Mouse (Mus musculus) liver, embryonic 11.5 days (tissue): ENCODE data around the gene Nr2f6. TPM values are rescaled to one million over a fixed set of nuclear protein-coding genes. Genes with fewer than 3 reads are reported as not detected.
"Not testable (repeated sequence)": the region's sequence is repeated elsewhere in the genome, so short reads cannot be mapped to it uniquely, and the experiment has no call there.

Source experiments
- ATAC-seq: fragments of 200-750 bp; cut with Nextera tagmentation; replicated peaks from 2 replicates; pipeline ENCODE4 v1.8.0; 2017; ENCODE audit warnings: moderate number of reproducible peaks, mild to moderate bottlenecking, moderate TSS enrichment, moderate library complexity; ENCODE audit not compliant: low FRiP score
- DNase-seq: peaks from one replicate; pipeline ENCODE4 v3.0.0-alpha.2; 2017; ENCODE audit warnings: low spot score
- H3K27ac ChIP-seq: fragments of 300-500 bp; sonication (generic); 2 replicates; pipeline ENCODE4 v1.5.1; 2014; ENCODE audit warnings: mild to moderate bottlenecking, low read depth, low read length, control low read depth
- H3K27me3 ChIP-seq: fragments of 300-500 bp; sonication (generic); replicated peaks from 2 replicates; pipeline ENCODE4 v1.6.1; 2014; ENCODE audit warnings: low read length, mixed read lengths; ENCODE audit not compliant: control insufficient read depth, insufficient read depth
- H3K36me3 ChIP-seq: fragments of 300-500 bp; sonication (generic); 2 replicates; pipeline ENCODE4 v1.6.1; 2014; ENCODE audit warnings: mild to moderate bottlenecking, low read length, moderate library complexity, mixed read lengths; ENCODE audit not compliant: control insufficient read depth, insufficient read depth
- H3K4me1 ChIP-seq: fragments of 300-500 bp; sonication (generic); replicated peaks from 2 replicates; pipeline ENCODE4 v1.6.1; 2014; ENCODE audit warnings: low read length, mixed read lengths; ENCODE audit not compliant: control insufficient read depth, insufficient read depth
- H3K4me2 ChIP-seq: fragments of 300-500 bp; sonication (generic); 2 replicates; pipeline ENCODE4 v1.6.1; 2014; ENCODE audit warnings: mild to moderate bottlenecking, control low read depth, moderate library complexity
- H3K4me3 ChIP-seq: fragments of 300-500 bp; sonication (generic); 2 replicates; pipeline ENCODE4 v1.5.1; 2014; ENCODE audit warnings: low read depth, low read length, control low read depth
- H3K9ac ChIP-seq: fragments of 300-500 bp; sonication (generic); 2 replicates; pipeline ENCODE4 v1.6.1; 2014; ENCODE audit warnings: low read depth, low read length, control low read depth
- H3K9me3 ChIP-seq: fragments of 300-500 bp; sonication (generic); 2 replicates; pipeline ENCODE4 v1.6.1; 2016; ENCODE audit warnings: low read length, inconsistent platforms, mixed read lengths; ENCODE audit not compliant: control insufficient read depth
- WGBS: fragments of 180-500 bp; shearing (Covaris S2); extraction: QIAGEN DNeasy Blood & Tissue Kit; methylation state at CpG from one replicate; pipeline ENCODE4 v1.1.7; 2014; 5-methylcytosine and 5-hydroxymethylcytosine counted together
- polyA plus RNA-seq: library from polyadenylated mRNA; unstranded; fragments of >200 nt; fragmentation: Nextera tagmentation; extraction: Ambion mirVana; gene quantifications from 2 replicates; pipeline ENCODE4 v1.2.1, GENCODE M21; 2014

Nr2f6 gene
- polyA plus RNA-seq, 1 experiment from 2014 or later: 44.6 TPM

- Histone ChIP-seq H3K4me1 (no peaks in the 10 kb centered on the region), H3K9me3 (no peaks in the 10 kb centered on the region), H3K4me2 (no peak overlapping the region), H3K4me3 (no peak overlapping the region), H3K27ac (no peak overlapping the region), H3K36me3 (peaks cover 15% of the 10 kb centered on the region; the same call in 1 of the 2 replicates), H3K27me3 (no peaks in the 10 kb centered on the region), H3K9ac (no peak overlapping the region)
- no peak for ATAC-seq
- WGBS: 81% methylated on average over 3 of the region's 3 CpGs
- DNase-seq: no peak
Observed at GRCm38 (mm10) chr8:71358026-71358425, 23.7 kb downstream of the Nr2f6 start.

- ATAC-seq (no peak), DNase-seq (no peak)
- no peaks in the 10 kb centered on the region for H3K4me1 ChIP-seq
- 88% methylated on average over 1 of the region's 1 CpGs for WGBS
- no peaks in the 10 kb centered on the region for H3K9me3 ChIP-seq
- no peaks in the 10 kb centered on the region for H3K27me3 ChIP-seq
- H3K9ac ChIP-seq: no peak overlapping the region
- H3K4me2 ChIP-seq: no peak overlapping the region
- H3K36me3 ChIP-seq: peaks cover 35% of the 10 kb centered on the region
- H3K4me3 ChIP-seq: no peak overlapping the region
- no peak overlapping the region for H3K27ac ChIP-seq
Observed at GRCm38 (mm10) chr8:71351520-71351919, 30.2 kb downstream of the Nr2f6 start.

GRCm38 (mm10) chr8:71351117-71351516 is 30.6 kb downstream of the Nr2f6 start:
- H3K9ac ChIP-seq: no peak overlapping the region
- ATAC-seq: no peak
- H3K4me1 ChIP-seq: no peaks in the 10 kb centered on the region
- H3K27me3 ChIP-seq: no peaks in the 10 kb centered on the region
- no peak for DNase-seq
- H3K36me3 ChIP-seq: peaks cover 37% of the 10 kb centered on the region
- no peaks in the 10 kb centered on the region for H3K9me3 ChIP-seq
- H3K4me3 ChIP-seq: no peak overlapping the region
- 68% methylated on average over 3 of the region's 3 CpGs for WGBS
- no peak overlapping the region for H3K27ac ChIP-seq
- H3K4me2 ChIP-seq: no peak overlapping the region

- Histone ChIP-seq H3K27ac (no peak overlapping the region), H3K4me3 (no peak overlapping the region), H3K9ac (no peak overlapping the region), H3K9me3 (no peaks in the 10 kb centered on the region), H3K4me1 (no peaks in the 10 kb centered on the region), H3K27me3 (no peaks in the 10 kb centered on the region), H3K4me2 (no peak overlapping the region), H3K36me3 (peaks cover 34% of the 10 kb centered on the region)
- DNase-seq: no peak
- WGBS: 67% methylated on average over 1 of the region's 1 CpGs
- ATAC-seq: no peak
Observed at GRCm38 (mm10) chr8:71346581-71346980, 35.2 kb downstream of the Nr2f6 start.

- DNase-seq (no peak), ATAC-seq (no peak)
- no peaks in the 10 kb centered on the region for H3K4me1 ChIP-seq
- H3K27me3 ChIP-seq: no peaks in the 10 kb centered on the region
- H3K36me3 ChIP-seq: peaks cover 12% of the 10 kb centered on the region; the same call in 1 of the 2 replicates
- H3K4me3 ChIP-seq: no peak overlapping the region
- WGBS: 76% methylated on average over 5 of the region's 5 CpGs
- no peak overlapping the region for H3K4me2 ChIP-seq
- no peak overlapping the region for H3K9ac ChIP-seq
- H3K27ac ChIP-seq: no peak overlapping the region
- H3K9me3 ChIP-seq: no peaks in the 10 kb centered on the region
Observed at GRCm38 (mm10) chr8:71340625-71341024, 41.1 kb downstream of the Nr2f6 start.

- peaks cover 10% of the 10 kb centered on the region; the same call in 1 of the 2 replicates for H3K36me3 ChIP-seq
- H3K9me3 ChIP-seq, H3K4me3 ChIP-seq, H3K4me2 ChIP-seq, H3K27me3 ChIP-seq, DNase-seq, ATAC-seq, H3K9ac ChIP-seq, H3K4me1 ChIP-seq, H3K27ac ChIP-seq: not testable (repeated sequence)
- WGBS: 97% methylated on average over 5 of the region's 6 CpGs
Observed at GRCm38 (mm10) chr8:71337834-71338233, 43.9 kb downstream of the Nr2f6 start.

GRCm38 (mm10) chr8:71324848-71325247 is 56.9 kb downstream of the Nr2f6 start:
- Histone ChIP-seq H3K4me2 (no peak overlapping the region), H3K36me3 (peaks cover 22% of the 10 kb centered on the region), H3K27me3 (no peaks in the 10 kb centered on the region), H3K27ac (no peak overlapping the region), H3K9ac (no peak overlapping the region), H3K4me3 (no peak overlapping the region), H3K4me1 (no peaks in the 10 kb centered on the region), H3K9me3 (no peaks in the 10 kb centered on the region)
- 94% methylated on average over 1 of the region's 1 CpGs for WGBS
- ATAC-seq (no peak), DNase-seq (no peak)

Other genes with a start within 250 kb of the Nr2f6 start
- gene Myo9b, start 109.2 kb downstream of the Nr2f6 start, polyA plus RNA-seq: 19.0 and 20.2 TPM in 2 replicates
- 73.3 and 77.0 TPM in 2 replicates for gene Haus8, start 109.0 kb downstream of the Nr2f6 start, polyA plus RNA-seq
- gene Use1, start 15.1 kb downstream of the Nr2f6 start, polyA plus RNA-seq: 86.9 and 97.8 TPM in 2 replicates
- 5.8 and 6.9 TPM in 2 replicates for gene Ocel1, start 10.7 kb downstream of the Nr2f6 start, polyA plus RNA-seq
- gene Ushbp1, start 13.8 kb upstream of the Nr2f6 start, polyA plus RNA-seq: 6.6 and 6.7 TPM in 2 replicates
- gene Babam1, start 14.9 kb upstream of the Nr2f6 start, polyA plus RNA-seq: 102 and 111 TPM in 2 replicates
- 43.9 and 52.9 TPM in 2 replicates for gene Ankle1, start 24.1 kb upstream of the Nr2f6 start, polyA plus RNA-seq
- 20.6 and 21.4 TPM in 2 replicates for gene Abhd8, start 81.7 kb upstream of the Nr2f6 start, polyA plus RNA-seq
- 215 and 229 TPM in 2 replicates for gene Mrpl34, start 83.0 kb upstream of the Nr2f6 start, polyA plus RNA-seq
- 94.1 and 98.2 TPM in 2 replicates for gene Dda1, start 87.2 kb upstream of the Nr2f6 start, polyA plus RNA-seq
- gene Ano8, start 104.0 kb upstream of the Nr2f6 start, polyA plus RNA-seq: 0.60 and 0.96 TPM in 2 replicates
- gene Gtpbp3, start 106.1 kb upstream of the Nr2f6 start, polyA plus RNA-seq: 9.5 and 10.4 TPM in 2 replicates
- 56.0 and 57.3 TPM in 2 replicates for gene Plvap, start 129.8 kb upstream of the Nr2f6 start, polyA plus RNA-seq
- 0.16 and 0.44 TPM in 2 replicates for gene Ccdc194, start 143.8 kb upstream of the Nr2f6 start, polyA plus RNA-seq
- 21.9 and 24.0 TPM in 2 replicates for gene Bst2, start 155.5 kb upstream of the Nr2f6 start, polyA plus RNA-seq
- 68.1 and 71.0 TPM in 2 replicates for gene Mvb12a, start 161.0 kb upstream of the Nr2f6 start, polyA plus RNA-seq
- gene Tmem221, start 176.9 kb upstream of the Nr2f6 start, polyA plus RNA-seq: 0.53 and 1.1 TPM in 2 replicates
- gene Nxnl1, start 184.6 kb upstream of the Nr2f6 start, polyA plus RNA-seq: 0.23 and 0.30 TPM in 2 replicates
- 6.2 and 7.0 TPM in 2 replicates for gene Slc27a1, start 186.9 kb upstream of the Nr2f6 start, polyA plus RNA-seq
- 200 TPM in 2 replicates for gene Pgls, start 210.2 kb upstream of the Nr2f6 start, polyA plus RNA-seq
- gene Fam129c, start 215.7 kb upstream of the Nr2f6 start, polyA plus RNA-seq: 0.88 and 3.8 TPM in 2 replicates
- 45.2 and 45.4 TPM in 2 replicates for gene Colgalt1, start 229.0 kb upstream of the Nr2f6 start, polyA plus RNA-seq